Mouse (Mus musculus) layer of hippocampus, adult 8-10 months (tissue): ENCODE data around the gene Gm11549. TPM values are rescaled to one million over a fixed set of nuclear protein-coding genes. Genes with fewer than 3 reads are reported as not detected.

Experiments
- DNase-seq, 2 experiments: peaks; one replicate each; pipeline ENCODE4 v3.0.0; 2022; ENCODE audit warnings: low spot score in 2 of 2
- total RNA-seq, 4 experiments: library from RNA; stranded (reverse); gene quantifications; 2 replicates each; pipeline ENCODE4 v1.2.4; 2022

Gm11549 gene
- total RNA-seq = 1 to 10 TPM; 2.7 to 4.2 (median 3.1) TPM

- DNase-seq = no peak
Measured at GRCm38 (mm10) chr3:36521073-36522060, at the start of gene Gm11549. Gene Gm11549, minus strand, starts transcription at chr3:36521813.

DNA sequence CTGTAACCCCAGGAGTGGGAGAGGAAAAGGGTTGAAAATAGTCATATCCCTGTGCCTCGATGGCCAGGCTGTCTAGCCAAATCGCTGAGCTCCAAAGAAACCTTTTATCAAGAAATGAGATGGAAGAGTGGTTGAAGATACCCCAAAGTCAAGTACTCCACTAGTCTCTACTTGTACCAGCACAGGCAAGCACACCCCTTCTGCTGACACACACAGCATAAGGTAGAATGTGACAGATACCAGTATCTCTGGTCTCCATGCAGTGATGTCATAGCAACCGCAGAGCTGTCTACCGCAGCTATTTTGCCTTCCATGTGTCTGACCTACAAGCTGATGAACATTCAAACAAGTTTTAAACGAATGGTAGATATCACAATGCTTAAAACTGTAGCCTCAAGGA is 48.2 kb upstream of the Gm11549 start:
- DNase-seq = no peak

DNA sequence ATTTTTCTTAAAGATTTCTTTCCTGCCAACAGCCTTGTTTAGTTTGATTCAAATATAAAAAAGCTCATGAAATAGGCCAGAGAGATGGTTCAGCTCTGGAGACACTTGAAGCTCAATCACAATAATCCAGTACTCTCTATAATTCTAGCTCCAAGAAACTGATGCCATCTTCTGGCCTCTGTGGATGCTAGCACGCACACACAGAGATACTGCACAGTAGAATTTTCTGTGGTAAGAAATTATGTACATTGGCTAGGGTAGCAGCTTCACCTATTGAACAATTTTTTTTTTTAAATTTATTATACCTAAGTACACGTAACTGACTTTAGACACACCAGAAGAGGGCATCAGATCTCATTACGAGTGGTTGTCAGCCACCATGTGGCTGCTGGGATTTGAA is 42.1 kb upstream of the Gm11549 start:
- no peak for DNase-seq

DNA sequence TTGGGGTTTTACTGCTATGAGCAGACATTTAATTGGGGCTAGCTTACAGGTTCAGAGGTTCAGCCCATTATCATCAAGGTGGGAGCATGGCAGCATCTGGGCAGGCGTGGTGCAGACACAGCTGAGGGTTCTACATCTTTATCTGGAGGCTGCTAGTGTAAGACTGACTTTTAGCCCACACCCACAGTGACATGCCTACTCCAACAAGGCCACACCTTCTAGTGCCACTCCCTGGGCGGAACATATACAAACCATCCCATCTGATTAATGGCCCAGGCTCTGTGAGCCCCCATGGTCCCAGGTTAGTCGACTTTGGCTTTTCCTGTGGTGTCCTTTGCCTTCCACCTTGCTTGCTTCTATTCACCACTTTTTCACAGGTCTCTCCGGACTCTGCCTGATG is 38.0 kb upstream of the Gm11549 start:
- DNase-seq = no peak

GRCm38 (mm10) chr3:36557601-36558000 is 36.0 kb upstream of the Gm11549 start:
- DNase-seq = no peak

DNA sequence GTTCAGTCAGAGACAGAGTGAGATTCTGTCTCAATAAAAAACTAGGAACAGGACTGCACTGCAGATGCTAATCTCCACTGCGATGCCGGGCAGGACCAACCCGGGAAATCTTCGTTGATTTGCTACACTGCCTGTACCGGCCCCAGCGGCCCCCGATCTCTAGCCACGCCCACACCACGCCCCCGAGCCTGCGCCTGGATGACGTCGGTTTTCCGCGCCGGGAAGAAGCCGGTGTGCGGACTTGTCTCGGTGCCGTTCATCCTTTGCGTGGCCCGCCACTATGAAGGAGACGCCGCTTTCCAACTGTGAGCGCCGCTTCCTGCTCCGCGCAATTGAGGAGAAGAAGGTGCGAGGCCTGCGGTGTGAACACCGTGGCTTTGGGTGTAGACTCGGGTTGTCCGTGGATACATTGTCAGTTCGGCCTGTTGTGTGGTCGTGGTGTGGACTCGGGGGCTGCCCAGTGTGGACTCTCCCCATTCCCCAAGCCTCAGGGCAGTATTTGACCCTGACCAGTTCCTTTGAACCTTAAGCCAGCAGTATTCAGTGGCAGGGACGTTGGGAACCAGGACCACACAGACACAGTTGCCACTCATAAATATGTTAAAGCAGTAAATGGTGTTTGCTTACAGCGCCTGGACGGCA is 30.9 kb upstream of the Gm11549 start, which contains the start of gene Exosc9:
TSS of gene Exosc9 (plus strand) at position 201 of the 642 bp plus-strand sequence.
- peak; percentile 89 to 95 for DNase-seq

DNA sequence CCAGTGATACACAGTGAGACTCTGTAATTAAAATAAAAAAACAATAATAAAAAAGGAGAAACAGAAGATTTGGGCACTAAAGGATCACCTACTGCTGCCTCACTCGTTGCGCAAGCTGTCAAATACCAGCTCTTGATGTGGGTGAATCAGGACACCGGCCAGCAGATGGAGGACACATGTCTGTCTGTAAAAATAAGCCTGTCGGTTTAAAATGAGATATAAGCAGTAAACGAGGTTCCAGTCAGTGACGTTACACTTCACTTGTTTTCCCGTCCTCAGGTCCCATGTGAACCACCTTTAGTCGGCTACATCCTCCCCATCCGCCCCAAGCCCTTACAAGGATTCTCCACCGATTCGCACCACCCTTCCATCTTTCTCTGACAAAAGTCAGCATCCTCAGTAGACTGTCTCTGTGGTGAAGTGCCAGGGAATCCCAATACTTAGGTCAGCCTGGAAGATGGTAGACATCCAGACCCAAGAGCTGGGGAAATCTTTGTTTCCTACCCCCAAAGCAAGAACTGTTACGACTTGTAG is 30.3 kb upstream of the Gm11549 start:
- DNase-seq = peak; percentile 35 to 39

- DNase-seq = peak; percentile 23
Measured at GRCm38 (mm10) chr3:36551343-36551742, 29.7 kb upstream of the Gm11549 start.

DNA sequence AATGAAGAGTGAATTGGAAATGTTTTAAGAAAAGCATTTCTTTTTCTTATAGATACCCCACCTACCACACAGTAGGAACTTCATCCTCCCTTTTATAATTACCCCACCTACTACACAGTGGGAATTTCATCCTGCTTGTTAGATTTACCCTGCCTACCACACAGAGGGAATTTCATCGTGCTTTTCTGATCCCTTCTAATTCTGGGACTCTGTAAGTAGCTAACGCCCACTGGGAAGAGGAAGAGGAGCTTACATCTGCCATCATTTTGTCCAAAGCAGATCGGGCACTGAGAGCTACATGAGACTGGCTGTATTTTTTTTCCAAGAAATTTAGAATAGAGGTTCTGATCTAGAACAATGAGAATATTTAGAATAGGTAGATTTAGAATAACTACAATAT is 23.3 kb upstream of the Gm11549 start:
- no peak for DNase-seq

DNA sequence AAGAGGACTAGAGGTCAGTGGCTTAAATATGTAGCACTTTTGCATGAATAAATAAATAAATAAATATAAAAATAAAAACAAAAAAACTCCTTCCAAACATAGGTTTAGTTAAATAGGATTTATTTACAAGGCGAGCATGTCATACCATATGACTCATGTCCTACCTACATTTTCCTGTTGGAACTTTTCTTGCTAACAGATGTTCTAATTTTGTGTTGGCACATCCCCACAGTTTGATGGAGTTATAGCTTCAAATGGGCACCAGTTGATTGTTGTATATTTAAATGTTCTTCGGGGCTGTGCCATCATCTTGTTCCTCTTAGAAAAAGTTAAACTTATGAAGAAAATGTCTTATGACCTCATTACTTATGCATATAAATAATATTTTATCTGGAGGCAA is 19.8 kb upstream of the Gm11549 start:
- DNase-seq = no peak

- no peak for DNase-seq
Measured at GRCm38 (mm10) chr3:36540756-36541155, 19.1 kb upstream of the Gm11549 start.

- no peak for DNase-seq
Measured at GRCm38 (mm10) chr3:36537701-36538470, 16.3 kb upstream of the Gm11549 start.

DNA sequence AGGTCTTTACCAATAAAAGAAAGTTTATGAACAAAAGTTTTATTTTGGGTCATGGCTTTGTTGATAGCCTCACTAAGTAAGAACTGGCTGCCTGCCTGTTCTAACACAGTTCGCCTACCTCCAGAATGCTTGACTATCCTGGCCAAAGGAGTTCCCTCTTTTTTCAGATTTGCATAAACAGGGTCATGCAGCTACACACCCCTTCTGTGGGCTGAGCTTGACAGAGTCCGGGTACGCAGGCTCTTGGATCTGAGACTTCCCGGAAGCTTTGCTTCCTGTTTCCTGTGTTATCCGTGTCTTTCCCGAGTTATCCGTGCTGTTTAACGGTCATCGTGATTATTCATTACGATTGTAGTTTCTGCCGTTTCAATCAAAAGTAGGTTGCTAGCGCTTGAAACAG is 14.4 kb upstream of the Gm11549 start:
- no peak for DNase-seq

DNA sequence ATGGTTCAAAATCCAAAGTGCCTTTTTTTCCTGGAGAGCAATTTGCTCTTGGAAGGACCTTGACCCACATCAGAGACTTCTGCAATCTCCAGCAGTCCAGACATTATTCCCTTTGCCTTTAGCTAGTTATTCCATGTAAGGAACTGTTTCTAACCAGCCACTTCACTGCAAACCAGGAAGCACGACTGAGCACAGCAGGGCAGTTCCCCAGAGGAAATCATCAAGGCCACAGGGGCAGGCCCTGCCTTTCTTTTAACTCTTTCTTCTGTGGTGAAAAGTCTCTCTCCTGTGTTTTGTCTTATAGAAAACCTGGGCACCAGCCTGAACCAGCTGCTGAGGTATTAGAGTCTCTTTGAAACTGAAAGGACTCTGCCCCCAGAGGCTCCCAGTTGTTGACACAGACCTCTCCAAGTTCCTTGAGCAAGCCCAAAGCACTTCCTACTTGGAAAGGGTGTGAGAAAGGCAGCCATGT is 11.6 kb upstream of the Gm11549 start:
- DNase-seq = no peak

GRCm38 (mm10) chr3:36532738-36533137 is 11.1 kb upstream of the Gm11549 start:
- no peak for DNase-seq

DNA sequence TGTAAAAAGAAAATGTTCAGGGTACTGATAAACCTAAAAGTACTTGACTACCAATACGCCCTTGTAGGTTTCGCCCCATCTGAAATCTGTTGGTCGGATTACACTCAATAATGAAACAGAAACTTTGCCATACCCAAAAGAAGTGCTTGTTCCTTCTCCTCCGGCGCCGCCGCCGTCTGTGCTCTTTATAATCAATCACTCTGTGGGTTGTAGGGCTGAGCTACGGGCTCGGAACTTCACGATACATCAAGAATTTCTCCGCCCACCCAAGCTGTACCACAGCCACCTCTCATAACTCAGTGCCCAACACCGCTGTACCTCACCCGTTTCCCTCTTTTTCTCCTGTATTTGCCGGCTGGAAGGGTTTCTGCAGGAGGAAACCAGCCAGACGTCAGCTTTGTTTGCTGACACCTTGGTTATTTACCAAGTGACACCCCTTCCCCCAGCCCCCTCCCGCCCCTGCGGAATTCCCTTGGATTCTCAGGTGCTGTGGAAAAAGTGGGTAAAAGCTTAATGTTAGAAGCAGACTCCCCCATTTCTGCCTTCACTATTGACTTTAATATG is 10.4 kb upstream of the Gm11549 start:
- no peak for DNase-seq

DNA sequence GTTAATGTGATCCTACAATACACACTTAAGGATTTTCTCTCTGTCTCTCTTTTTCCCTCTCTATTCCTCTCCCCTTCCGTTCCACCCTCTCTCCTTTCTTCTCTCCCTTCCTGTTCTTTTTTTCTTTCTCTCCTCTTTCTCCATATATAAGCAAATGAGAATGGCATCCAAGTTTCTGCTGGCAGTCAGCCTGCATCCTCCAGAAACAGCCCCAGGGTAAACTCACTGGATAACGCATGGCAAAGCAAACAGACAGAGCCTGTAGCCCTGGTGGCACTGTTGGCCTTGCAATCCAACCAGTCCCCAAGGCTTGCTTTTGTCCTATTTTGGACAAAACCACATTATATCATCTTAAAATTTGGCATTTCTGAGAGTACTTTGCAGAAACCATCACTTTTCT is 9.6 kb upstream of the Gm11549 start:
- no peak for DNase-seq

DNA sequence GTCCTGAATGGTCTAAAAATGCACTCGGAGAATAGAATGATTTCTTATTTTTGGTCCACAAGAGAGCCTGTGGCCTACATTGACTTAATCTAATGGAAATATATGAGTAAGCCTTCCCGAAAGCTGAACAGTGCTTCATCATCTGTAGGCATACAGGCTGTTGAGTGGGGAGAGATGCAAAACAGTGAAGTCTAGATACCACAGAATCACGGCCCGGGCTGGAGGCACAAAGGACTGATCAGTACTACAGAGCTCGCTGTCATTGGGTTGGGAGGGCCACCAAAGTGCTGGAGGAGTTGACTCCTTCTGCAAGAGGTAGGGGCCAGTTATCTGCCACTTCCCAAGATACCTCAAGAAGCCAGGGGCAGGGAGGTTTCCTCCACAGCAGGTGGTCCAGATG is 9.2 kb upstream of the Gm11549 start:
- DNase-seq = no peak

- peak in 1 of 2 experiments; percentile 44 for DNase-seq
Measured at GRCm38 (mm10) chr3:36530345-36530744, 8.7 kb upstream of the Gm11549 start.

DNA sequence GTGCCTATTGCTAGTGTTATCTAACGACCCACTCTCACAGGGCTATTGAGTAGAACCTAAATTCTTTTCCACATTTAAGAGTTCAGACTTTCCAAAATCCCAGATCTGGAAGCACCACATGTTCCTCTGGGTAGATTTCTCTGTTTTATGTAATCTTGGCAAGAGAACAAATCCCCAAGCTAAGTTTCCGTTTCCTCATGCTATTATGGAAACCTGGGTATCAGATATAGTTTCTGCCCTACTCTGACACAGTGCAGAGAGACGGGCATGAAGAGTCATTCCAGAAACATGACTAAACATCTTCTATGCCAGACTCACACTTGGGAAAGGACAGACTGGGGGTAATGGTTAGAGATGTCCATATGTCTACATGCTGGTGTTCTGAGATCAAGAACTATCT is 2.9 kb upstream of the Gm11549 start:
- DNase-seq = no peak

DNA sequence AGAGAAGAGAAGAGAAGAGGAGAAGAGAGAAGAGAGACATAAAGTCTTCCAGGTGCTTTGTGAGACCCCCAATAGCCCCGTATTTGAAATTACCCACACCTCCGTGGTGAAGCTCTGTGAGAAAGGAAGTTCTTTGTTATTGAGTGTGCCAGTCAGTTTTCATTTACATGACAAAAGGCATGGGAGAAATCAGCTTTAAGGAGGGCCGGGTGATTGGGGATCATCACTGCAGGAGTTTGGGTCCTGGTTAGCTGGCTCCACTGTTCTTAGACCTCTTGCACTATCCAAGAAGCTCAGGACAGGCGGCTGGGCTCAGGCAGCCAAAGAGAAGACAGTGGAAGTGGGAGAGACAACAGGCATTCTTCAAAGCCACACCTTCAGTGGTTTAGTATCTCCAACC is 524 bp upstream of the Gm11549 start:
- no peak for DNase-seq
